Mouse (Mus musculus): ENCODE measurements at regions not wholly inside any gene's neighbourhood (a gene's known extent, or its start where the extent isn't known, plus 50 kb on each side); places are given as distances from the start of the nearest gene placed in this dataset.

- TF ChIP-seq ZC3H11A (IDR thresholded peaks at IDR 0.05; ENCODE audit: low read depth, low read length) (no peak), CTCF (conservative IDR thresholded peaks at IDR 0.05 in 1 of 2, IDR thresholded peaks at IDR 0.05 in 1 of 2; ENCODE audit: low read depth in 2 of 2, low read length in 2 of 2) (no peak), KAT2A (IDR thresholded peaks at IDR 0.05; ENCODE audit: insufficient replicate concordance, low read length) (no peak), USF1 (IDR thresholded peaks at IDR 0.05; ENCODE audit: low read depth, low read length) (no peak), ELF1 (IDR thresholded peaks at IDR 0.05; ENCODE audit: low read depth, low read length) (no peak), NELFE (IDR thresholded peaks at IDR 0.05; ENCODE audit: low read depth, low read length) (no peak)
Observed at GRCm38 (mm10) chr8:87189791-87190385, 282.5 kb downstream of the Cbln1 start.
